In the genomic region with DNA sequence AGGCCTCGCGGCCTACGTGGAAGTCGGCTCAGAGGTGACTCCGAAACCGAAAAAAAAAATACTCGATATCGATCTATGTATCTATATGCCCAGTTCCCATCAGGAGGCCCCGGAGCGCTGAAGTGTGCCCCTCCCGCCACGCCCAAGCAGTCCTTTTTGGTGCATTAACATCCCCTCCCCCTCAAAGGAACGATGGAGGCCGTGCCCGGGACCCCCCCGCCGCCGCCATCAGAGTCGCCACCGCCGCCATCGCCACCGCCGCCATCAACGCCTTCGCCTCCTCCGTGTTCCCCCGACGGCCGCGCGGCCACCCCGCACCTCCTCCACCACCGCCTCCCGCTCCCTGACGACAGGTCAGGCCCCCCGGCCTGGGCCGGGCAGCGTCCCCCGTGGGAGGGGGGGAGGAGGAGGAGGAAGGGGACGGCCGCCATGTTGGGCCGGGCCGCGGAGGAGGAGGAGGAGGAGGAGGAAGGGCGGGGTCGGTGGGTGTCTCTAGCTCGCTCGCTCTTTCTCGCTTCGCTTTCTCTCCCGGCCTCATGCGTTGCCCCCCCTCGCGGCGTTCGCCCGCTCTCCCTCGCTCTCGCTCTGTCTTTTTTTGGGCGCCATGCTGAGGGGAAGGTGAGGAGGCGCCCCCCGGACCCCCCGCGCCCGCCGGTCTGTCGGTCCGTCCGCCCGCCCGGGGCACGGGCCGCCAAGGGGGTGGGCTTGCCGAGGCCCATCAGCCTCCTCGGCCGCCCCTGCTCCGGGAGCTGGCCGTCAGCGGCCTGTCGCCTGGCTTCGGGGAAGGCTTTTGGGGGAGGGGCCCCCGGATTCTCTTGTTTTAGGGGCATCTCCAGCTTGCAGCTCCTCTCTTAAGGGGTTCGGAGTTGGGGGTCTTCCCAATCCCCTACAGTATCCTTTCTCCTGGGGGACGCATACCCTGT, we compare ENCODE assay signal across 8 mouse cellular contexts. TPM values are rescaled to one million over a fixed set of nuclear protein-coding genes. Genes with fewer than 3 reads are reported as not detected.
A peak's percentile ranks its signal among the peaks of the same experiment; 100 is the strongest.
DNase-seq lines count a peak whose midpoint lies in the region; ATAC-seq and TF ChIP-seq lines count a peak whose summit lies in the region.

Gene Zc3h4, plus strand, starts transcription at position 222 of the 923 bp plus-strand sequence.

- H3K27me3 ChIP-seq in C2C12 (ENCODE audit: control insufficient read depth, insufficient read depth, insufficient read length): no peaks in the 10 kb centered on the region
- H3K27me3 ChIP-seq in heart, embryonic 10.5 days (ENCODE audit: insufficient read depth, poor library complexity, severe bottlenecking): no peaks in the 10 kb centered on the region
- no peaks in the 10 kb centered on the region for H3K27me3 ChIP-seq in kidney, embryonic 15.5 days
- H3K27me3 ChIP-seq in liver, adult 2 months (ENCODE audit: control insufficient read depth, insufficient read depth, low read length): no peaks in the 10 kb centered on the region

- H3K9ac ChIP-seq in kidney, embryonic 15.5 days: peak within 1 kb of the TSS; percentile 100
- peak within 1 kb of the TSS; percentile 99 for H3K9ac ChIP-seq in liver, adult 2 months (ENCODE audit: low read depth, low read length)

- peak; percentile 22 for ATAC-seq in erythroblast, adult 5-6 weeks (replicated peaks; ENCODE audit: low FRiP score, poor library complexity, severe bottlenecking)
- ATAC-seq in kidney, embryonic 15.5 days (replicated peaks; ENCODE audit: low FRiP score): peak; percentile 48
- ATAC-seq in monocyte, adult 5-6 weeks (replicated peaks; ENCODE audit: insufficient number of reproducible peaks, low FRiP score, low TSS enrichment, poor library complexity, severe bottlenecking): peak; percentile 36

- peaks cover 35% of the 10 kb centered on the region for H3K4me1 ChIP-seq in heart, embryonic 10.5 days
- H3K4me1 ChIP-seq in kidney, embryonic 15.5 days: peaks cover 32% of the 10 kb centered on the region
- H3K4me1 ChIP-seq in liver, adult 2 months (ENCODE audit: control insufficient read depth, insufficient read depth, low read length): peaks cover 35% of the 10 kb centered on the region

- no peaks in the 10 kb centered on the region for H3K9me3 ChIP-seq in heart, embryonic 10.5 days
- no peaks in the 10 kb centered on the region for H3K9me3 ChIP-seq in kidney, embryonic 15.5 days (replicated peaks)

- H3ac ChIP-seq in C2C12 (ENCODE audit: control insufficient read depth, insufficient read length, low read depth): peak within 1 kb of the TSS; percentile 96

- peak within 1 kb of the TSS; percentile 85 for H3K4me3 ChIP-seq in C2C12 (ENCODE audit: insufficient read depth, poor library complexity, severe bottlenecking)
- peak within 1 kb of the TSS; percentile 92 for H3K4me3 ChIP-seq in heart, embryonic 10.5 days
- peak within 1 kb of the TSS; percentile 97 for H3K4me3 ChIP-seq in kidney, embryonic 15.5 days (replicated peaks)
- H3K4me3 ChIP-seq in liver, adult 2 months (ENCODE audit: insufficient read depth, low read depth, low read length): peak within 1 kb of the TSS; percentile 95

- under 1% methylated on average over 72 of the region's 85 CpGs for WGBS in heart, embryonic 10.5 days
- 1% methylated on average over 52 of the region's 85 CpGs for WGBS in kidney, embryonic 15.5 days
- WGBS in liver, adult 2 months: 2% methylated on average over 60 of the region's 85 CpGs

- peak; percentile 94 for DNase-seq in brain, adult 2 months (ENCODE audit: low read depth, low spot score)
- peak; percentile 95 for DNase-seq in heart, embryonic 10.5 days (ENCODE audit: low spot score)
- DNase-seq in liver, adult 2 months (ENCODE audit: extremely low read depth, low read depth, low spot score): peak; percentile 68
- peak; percentile 92 to 93 for DNase-seq in spleen, postnatal 36 days (ENCODE audit: low spot score in 2 of 2)

- peaks cover 32% of the 10 kb centered on the region for H3K79me3 ChIP-seq in C2C12 (ENCODE audit: low read depth)

- H3K36me3 ChIP-seq in C2C12 (ENCODE audit: control insufficient read depth, insufficient read depth): peaks cover 14% of the 10 kb centered on the region
- H3K36me3 ChIP-seq in heart, embryonic 10.5 days: no peaks in the 10 kb centered on the region
- H3K36me3 ChIP-seq in kidney, embryonic 15.5 days: 0 out of 2 replicates have a peak, but pooled peaks cover 2% of the 10 kb centered on the region
- no peaks in the 10 kb centered on the region for H3K36me3 ChIP-seq in liver, adult 2 months (ENCODE audit: control insufficient read depth, insufficient read depth, low read length)

- peak; percentile 76 for TF ChIP-seq POLR2A in liver, adult 2 months (IDR thresholded peaks at IDR 0.05; ENCODE audit: extremely low read depth, insufficient read depth, low read length)

- H3K27ac ChIP-seq in heart, embryonic 10.5 days: peak within 1 kb of the TSS; percentile 100
- peak within 1 kb of the TSS; percentile 100 for H3K27ac ChIP-seq in kidney, embryonic 15.5 days
- H3K27ac ChIP-seq in liver, adult 2 months (replicated peaks; ENCODE audit: insufficient read depth, low read depth, low read length): peak within 1 kb of the TSS; percentile 100

- TF ChIP-seq CTCF in C2C12 (IDR thresholded peaks at IDR 0.05; ENCODE audit: control insufficient read depth, insufficient read depth, insufficient read length): no peak
- no peak for TF ChIP-seq CTCF in liver, adult 2 months (IDR thresholded peaks at IDR 0.05; ENCODE audit: low read depth, low read length)

- peak within 1 kb of the TSS; percentile 66 for H3K4me2 ChIP-seq in kidney, embryonic 15.5 days

- H3K79me2 ChIP-seq in C2C12 (ENCODE audit: control insufficient read depth, insufficient read depth): peaks cover 47% of the 10 kb centered on the region
- H3K79me2 ChIP-seq in liver, adult 2 months (ENCODE audit: control insufficient read depth, insufficient read depth, low read length): peaks cover 2% of the 10 kb centered on the region; the same call in 1 of the 2 replicates

TF ChIP-seq in C2C12, 6 proteins besides CTCF, POLR2A, EP300 and RAD21:
- no peak for TF ChIP-seq MYOG (IDR thresholded peaks at IDR 0.05; ENCODE audit: control insufficient read depth, extremely low read depth, insufficient read length)
- TF ChIP-seq USF1 (IDR thresholded peaks at IDR 0.05; ENCODE audit: low read depth): no peak
- no peak for TF ChIP-seq FOSL1 (IDR thresholded peaks at IDR 0.05; ENCODE audit: insufficient read depth, low read length, poor library complexity, severe bottlenecking)
- TF ChIP-seq CEBPB (IDR thresholded peaks at IDR 0.05; ENCODE audit: low read depth): no peak
- no peak for TF ChIP-seq MAX (IDR thresholded peaks at IDR 0.05)
- no peak for TF ChIP-seq MYOD1 (IDR thresholded peaks at IDR 0.05; ENCODE audit: control insufficient read depth, insufficient read length, low read depth)

RNA-seq across cellular contexts. Expression of gene Zc3h4, which starts in this region (rescaled TPM):
- 29.8 TPM for polyA plus RNA-seq in C2C12 (2012; fragmentation: generic; extraction: Trizol)
- total RNA-seq in erythroblast, adult 5-6 weeks (2015; ENCODE audit: low replicate concordance): 37.4 and 37.7 TPM in 2 replicates
- 82.9 and 103 TPM in 2 replicates for total RNA-seq in erythroblast, adult 5-6 weeks (2017; ENCODE audit: low replicate concordance)
- 12.9 and 19.4 TPM in 2 replicates for polyA plus RNA-seq in heart, embryonic 10.5 days (2016; fragmentation: Nextera tagmentation; extraction: Ambion mirVana)
- 15.5 and 17.1 TPM in 2 replicates for polyA plus RNA-seq in kidney, embryonic 15.5 days (2015; fragmentation: Nextera tagmentation; extraction: Ambion mirVana)
- total RNA-seq in liver, adult 2 months (2014; rRNA removed): 5.2 and 7.5 TPM in 2 replicates
- polyA plus RNA-seq in liver, adult 2 months (2012; rRNA removed): 11.1 and 14.3 TPM in 2 replicates
- 20.4 to 63.1 TPM (median 27.4 TPM) in 3 replicates for total RNA-seq in monocyte, adult 5-6 weeks (2017)

Comparison
In these comparisons a context has a peak if more than half of its experiments do, and no peak if none do; other contexts are left out.
1. Peak in every context shown above with its lines: DNase-seq, ATAC-seq, H3K4me3 ChIP-seq and H3K27ac ChIP-seq.